Mouse (Mus musculus) heart, adult 9 months (tissue): ENCODE data around the gene Hoxc6.

ENCODE experiments used
- DNase-seq, 2 experiments: peaks; one replicate each; pipeline ENCODE4 v3.0.0; 2022; ENCODE audit warnings: low spot score in 2 of 2

Gene Hoxc6

DNA sequence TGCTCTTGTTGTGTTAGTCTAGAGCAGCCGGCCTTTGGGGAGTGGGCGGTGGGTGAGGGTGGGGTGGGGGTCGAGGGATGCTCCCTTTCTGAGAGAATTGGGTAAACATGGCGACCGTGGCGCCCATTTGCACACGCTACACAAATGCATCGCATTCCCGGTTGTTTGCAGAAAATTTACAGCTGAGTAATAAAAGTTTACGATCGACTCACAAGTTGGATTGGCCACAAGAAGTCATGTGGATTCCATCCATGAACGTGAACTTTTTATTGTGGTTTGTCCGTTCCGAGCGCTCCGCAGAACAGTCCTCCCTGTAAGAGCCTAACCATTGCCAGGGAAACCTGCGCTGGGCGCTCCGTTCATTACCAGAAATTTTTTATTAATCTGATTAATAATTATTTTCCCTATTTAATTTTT, at the start of gene Hoxc6:
Hoxc6 (plus strand) TSS at position 319 of the 417 bp plus-strand sequence.
- DNase-seq = no peak

DNA sequence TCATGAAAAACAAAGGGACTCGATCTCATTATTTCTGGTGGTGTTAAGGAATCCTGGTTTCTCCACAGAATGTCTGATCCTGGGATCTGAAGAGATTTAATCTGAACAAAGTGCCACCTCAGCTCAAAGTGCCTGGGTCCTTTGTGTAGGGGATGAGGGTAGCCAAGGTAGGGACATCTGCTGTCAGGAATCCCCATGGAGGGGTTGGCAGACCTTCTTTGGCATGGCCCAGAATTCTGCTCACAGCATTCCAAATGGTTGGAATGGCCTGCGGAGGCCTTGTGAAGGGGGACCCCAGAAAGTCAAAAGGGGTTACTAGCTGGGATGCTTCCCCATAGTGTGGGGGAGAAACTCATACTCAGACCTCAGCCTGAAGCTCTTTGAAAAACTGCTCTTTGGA, 49.2 kb upstream of the Hoxc6 start:
- DNase-seq = no peak

- no peak for DNase-seq
These were observed 48.4 kb upstream of the Hoxc6 start for GRCm38 (mm10) chr15:102949696-102950095.

DNA sequence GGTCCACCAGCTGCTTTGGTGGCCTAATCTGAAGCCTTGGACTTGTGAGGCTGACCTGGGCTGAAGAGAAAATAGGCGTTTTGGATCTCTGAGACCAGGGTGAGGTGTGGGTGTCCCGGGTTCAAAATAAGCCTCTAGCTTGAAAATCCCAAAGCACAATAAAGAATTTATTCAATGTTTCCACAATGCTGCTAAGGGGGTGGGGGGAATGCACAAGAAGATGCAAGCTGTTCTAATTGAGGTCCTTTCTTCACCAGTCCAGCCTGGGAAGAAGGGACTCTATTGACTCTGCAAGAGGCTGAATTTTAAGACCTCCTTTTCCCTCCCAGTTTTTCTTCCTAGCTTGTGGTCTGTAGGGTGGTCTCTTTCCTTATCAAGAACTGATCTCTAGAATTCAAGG, 47.2 kb upstream of the Hoxc6 start:
- DNase-seq = no peak

- DNase-seq = no peak
These were observed 44.5 kb upstream of the Hoxc6 start for GRCm38 (mm10) chr15:102953561-102953960.

DNA sequence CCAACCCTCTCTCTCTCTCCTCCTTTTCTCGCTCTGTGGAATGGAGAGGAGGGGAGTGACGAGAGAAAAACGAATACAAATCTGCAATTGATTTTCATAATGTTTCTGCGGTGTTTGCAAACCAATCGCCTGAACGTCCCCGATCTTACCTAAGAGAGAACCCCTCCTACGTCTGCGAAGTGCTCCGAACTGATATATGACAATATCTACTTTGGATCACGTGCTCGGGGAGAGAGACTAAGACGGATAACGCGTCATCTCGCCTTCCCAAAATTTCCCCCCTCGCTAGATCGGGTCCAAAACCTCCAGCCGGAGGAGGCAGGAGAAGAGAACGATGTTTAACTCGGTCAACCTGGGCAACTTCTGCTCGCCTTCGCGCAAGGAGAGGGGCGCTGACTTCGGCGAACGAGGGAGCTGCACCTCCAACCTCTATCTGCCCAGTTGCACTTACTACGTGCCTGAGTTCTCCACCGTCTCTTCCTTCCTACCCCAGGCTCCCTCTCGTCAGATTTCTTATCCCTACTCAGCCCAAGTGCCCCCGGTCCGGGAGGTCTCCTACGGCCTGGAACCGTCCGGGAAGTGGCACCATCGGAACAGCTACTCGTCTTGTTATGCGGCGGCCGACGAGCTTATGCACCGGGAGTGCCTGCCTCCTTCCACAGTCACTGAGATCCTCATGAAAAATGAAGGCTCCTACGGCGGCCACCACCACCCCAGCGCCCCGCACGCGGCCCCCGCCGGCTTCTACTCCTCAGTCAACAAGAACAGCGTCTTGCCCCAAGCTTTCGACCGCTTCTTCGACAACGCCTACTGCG, 43.7 kb upstream of the Hoxc6 start, which contains the start of gene Hoxc11:
Hoxc11 (plus strand) TSS at position 236 of the 815 bp plus-strand sequence.
- no peak for DNase-seq

DNA sequence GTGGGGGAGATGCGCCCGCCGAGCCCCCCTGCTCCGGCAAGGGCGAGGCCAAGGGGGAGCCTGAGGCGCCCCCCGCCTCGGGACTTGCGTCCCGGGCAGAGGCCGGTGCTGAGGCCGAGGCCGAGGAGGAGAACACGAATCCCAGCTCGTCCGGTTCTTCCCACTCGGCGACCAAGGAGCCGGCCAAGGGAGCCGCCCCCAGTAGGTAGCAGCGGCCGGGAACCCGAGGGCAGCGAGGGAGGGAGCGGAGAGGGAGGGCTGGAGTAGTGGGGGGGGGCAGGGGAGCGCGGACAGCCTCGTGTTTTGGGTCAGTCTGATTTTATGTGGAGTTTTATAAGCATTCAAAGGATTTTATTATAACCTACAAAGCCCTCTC, 43.1 kb upstream of the Hoxc6 start:
- DNase-seq = no peak

DNA sequence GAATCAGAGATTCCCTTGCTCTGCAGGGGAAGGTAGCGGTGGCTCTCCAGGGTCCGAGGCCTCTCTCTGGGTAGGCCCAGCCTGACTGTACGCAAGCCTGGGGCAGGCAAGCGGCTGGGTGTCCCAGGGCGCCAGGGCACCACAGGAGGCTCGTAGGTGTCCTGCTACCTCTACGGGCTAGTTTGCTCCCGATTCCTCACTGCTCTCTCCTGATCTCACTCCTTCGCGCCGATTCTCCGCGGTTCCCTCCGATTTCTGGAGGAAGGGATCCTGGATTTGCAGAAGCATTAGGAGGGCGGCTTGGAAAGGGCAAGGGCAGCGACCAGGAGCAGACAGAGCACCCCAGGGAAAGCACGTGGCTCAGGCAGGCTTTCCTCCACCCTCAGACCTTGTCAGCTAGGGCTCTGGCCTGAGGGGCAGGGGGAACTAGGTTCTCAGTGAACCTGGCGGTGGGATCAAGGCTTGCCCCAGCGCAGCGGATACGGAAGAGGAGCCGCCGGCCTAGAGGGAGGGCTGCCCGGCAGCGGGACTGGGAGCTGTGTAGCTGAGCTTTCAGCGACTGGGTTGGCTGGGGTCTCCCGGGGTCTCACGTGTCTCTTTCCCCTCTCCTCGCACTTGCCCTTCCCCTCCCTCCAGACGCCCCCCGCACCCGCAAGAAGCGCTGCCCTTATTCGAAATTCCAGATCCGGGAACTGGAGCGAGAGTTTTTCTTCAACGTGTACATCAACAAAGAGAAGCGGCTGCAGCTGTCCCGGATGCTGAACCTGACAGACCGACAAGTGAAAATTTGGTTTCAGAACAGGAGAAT, 42.0 kb upstream of the Hoxc6 start:
- DNase-seq = no peak

DNA sequence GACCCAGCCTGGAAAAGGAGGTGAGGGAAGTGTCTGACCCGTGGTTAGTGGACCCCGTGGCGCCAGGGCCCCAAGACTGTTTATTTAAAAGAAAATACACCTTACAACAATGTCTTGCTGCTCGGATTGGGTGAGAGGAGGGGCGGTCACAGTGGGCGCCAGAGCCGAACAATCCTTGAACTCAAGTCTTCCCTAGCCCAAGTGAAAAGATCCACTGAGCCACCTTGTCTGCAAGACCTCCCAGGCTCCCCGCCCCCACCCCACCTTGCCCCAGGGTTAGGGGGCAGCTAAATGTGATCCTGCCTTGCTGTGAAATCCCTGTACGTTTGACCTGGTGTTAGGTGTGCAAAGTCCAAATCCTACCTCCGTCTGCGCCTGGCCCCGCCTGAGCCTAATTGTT, 41.2 kb upstream of the Hoxc6 start:
- no peak for DNase-seq

DNA sequence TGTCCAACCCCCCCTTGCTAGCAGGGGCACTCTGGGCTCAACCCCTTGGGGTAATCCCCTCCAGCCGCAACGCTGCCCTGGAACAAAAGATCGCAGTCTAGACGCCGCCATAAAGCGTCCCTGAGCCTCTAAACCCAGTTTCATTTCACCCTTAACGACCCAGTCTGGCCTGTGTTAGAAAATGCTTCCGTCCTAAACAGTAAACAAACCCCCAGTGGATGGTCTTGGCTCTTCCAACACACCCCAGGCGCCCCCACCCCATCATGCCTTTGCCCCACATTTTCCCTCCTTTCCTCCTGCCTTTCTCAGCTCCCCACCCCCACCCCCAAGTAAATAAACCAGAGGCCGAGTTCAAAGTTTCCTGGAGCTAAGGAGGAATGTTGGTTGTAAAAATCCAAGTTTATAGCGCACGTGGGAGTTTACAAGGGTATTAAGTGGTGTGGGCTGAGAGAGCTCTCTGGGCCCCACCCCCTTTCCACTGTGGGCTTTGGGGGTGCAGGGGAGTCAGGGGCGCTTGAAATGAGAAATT, 38.3 kb upstream of the Hoxc6 start:
- DNase-seq = no peak

DNA sequence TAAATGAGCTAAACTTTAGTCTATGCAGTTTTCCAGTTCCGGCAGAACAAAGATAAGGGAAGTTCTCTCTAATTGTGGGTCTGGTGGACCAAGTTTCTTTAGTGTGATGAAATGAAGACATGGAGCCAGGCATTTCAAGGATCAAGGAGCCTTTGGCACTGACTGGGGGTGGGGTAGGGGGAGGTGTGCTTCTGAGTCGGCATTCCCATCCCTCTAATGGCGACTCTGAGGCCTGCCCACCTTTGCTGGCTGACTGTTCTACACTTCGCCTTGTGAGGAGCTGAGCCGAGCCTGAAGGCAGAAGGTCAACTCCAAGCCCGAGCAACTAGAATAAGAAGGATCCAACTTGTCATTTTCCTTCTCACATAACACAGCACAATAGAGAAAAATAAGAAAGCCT, 36.3 kb upstream of the Hoxc6 start:
- DNase-seq = no peak

GRCm38 (mm10) chr15:102962492-102962891, 35.6 kb upstream of the Hoxc6 start:
- DNase-seq = no peak

DNA sequence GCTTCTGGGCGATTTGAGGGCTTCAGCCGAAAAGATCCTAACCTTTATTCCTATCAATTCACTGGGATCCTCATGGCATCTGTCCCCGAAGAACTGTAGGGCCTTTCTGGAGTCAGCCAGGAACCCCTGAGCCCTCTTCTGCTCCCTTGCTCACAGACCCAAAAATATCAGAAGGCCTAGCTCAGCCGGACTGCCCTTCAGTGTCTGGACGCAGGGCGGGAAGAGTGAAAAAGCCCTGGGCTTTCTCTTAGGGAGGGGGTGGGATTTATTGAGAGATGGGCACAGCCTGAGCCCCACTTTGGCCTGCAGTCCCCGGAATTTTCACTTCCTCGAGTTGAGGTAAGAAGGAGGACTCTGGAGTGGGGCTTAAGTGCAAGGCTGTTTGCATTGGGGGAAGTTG, 34.8 kb upstream of the Hoxc6 start:
- no peak for DNase-seq

GRCm38 (mm10) chr15:102963671-102964640, 34.1 kb upstream of the Hoxc6 start:
- DNase-seq = peak in 1 of 2 experiments; percentile 13

GRCm38 (mm10) chr15:102965003-102965891, 32.8 kb upstream of the Hoxc6 start:
- DNase-seq = no peak

- DNase-seq = peak in 1 of 2 experiments; percentile 23
These were observed 31.9 kb upstream of the Hoxc6 start for GRCm38 (mm10) chr15:102965892-102966775.

DNA sequence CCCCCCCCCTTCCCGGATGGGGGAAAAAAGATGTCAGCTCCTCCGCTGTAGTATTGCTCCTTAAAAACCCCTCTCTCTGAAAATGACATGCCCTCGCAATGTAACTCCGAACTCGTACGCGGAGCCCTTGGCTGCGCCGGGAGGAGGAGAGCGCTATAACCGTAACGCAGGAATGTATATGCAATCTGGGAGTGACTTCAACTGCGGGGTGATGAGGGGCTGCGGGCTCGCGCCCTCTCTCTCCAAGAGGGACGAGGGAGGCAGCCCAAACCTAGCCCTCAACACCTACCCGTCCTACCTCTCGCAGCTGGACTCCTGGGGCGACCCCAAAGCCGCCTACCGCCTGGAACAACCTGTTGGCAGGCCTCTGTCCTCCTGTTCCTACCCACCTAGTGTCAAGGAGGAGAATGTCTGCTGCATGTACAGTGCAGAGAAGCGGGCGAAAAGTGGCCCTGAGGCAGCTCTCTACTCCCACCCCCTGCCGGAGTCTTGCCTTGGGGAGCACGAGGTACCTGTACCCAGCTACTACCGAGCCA, 31.2 kb upstream of the Hoxc6 start, which contains the start of gene Hoxc10:
Hoxc10 (plus strand) TSS at position 21 of the 536 bp plus-strand sequence.
- no peak for DNase-seq

GRCm38 (mm10) chr15:102967312-102967510, 30.8 kb upstream of the Hoxc6 start, which contains the start of gene Hoxc5:
Hoxc5 (plus strand) TSS chr15:102967443.
- DNase-seq = no peak
